In the genomic region with DNA sequence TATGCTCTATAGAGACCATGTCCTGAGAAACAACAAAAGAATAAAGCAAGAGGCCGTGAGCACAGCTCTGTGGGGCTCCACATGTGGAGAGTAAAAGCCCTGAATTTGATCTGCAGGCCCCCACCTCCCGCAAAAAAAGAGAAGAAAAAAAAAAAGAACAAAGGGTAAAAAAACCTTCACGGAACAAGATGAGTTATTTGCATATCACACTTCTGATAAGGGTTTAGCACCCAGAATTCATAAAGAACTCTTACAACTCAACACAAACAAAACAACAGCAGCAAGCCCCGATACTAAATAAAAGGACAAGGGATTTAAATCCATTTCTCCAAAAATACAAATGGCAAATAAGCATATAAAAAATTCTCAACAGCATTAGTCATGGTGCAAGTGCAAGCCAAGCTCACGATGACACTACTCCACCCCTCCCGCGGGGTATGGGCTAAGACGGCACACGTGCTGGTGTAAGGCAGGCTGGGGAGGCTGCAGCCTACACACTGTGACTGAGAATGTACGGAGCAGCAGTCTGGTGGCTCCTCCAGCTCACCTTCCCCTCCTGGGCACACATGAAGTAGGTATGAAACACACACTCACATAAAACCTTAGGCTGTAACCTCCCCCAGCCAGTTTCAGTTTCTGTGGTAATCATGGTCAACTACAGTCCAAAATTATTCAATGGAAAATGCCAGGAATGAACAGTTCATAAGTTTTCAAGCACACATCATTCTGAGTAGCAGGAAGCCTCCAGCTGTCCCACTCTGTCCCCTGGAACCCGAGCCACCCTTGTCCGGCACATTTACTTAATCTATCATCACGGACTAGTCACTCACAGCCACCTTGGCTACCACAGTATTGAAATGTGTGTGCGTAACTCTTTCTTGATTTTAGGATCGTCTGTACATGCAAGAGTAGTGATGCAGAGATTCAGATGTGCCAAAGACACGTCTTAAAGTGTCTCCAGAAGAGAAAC, we compare ENCODE assay signal across 1 mouse cellular context.
A peak's percentile ranks its signal among the peaks of the same experiment; 100 is the strongest.
TF ChIP-seq lines count a peak whose summit lies in the region.

No protein-coding gene starts in this region.

TF ChIP-seq in myocyte, 11 proteins besides CTCF, POLR2A, EP300 and RAD21 (continued from another document):
- TF ChIP-seq MYOG (IDR thresholded peaks at IDR 0.05; ENCODE audit: control insufficient read depth in 1 of 3, insufficient read depth in 1 of 3, insufficient read length in 2 of 3, low read depth in 2 of 3), result peak in 2 of 3 experiments; percentile 5 to 62
